Mouse (Mus musculus) kidney, embryonic 15.5 days (tissue): ENCODE measurements at regions not wholly inside any gene's neighbourhood (a gene's known extent, or its start where the extent isn't known, plus 50 kb on each side); places are given as distances from the start of the nearest gene placed in this dataset.
"Not testable (repeated sequence)": the region's sequence is repeated elsewhere in the genome, so short reads cannot be mapped to it uniquely, and the experiment has no call there.

ENCODE experiments used
- ATAC-seq: fragments of 200-750 bp; cut with Nextera tagmentation; replicated peaks from 2 replicates; pipeline ENCODE4 v1.8.0; 2017; ENCODE audit warnings: moderate TSS enrichment; ENCODE audit not compliant: low FRiP score
- H3K27ac ChIP-seq: fragments of 300-500 bp; sonication (generic); 2 replicates; pipeline ENCODE4 v1.5.1; 2015; ENCODE audit warnings: mild to moderate bottlenecking, inconsistent platforms
- H3K27me3 ChIP-seq: fragments of 300-500 bp; sonication (generic); 2 replicates; pipeline ENCODE4 v1.6.1; 2015; ENCODE audit warnings: inconsistent platforms
- H3K36me3 ChIP-seq: fragments of 300-500 bp; sonication (generic); 2 replicates; pipeline ENCODE4 v1.6.1; 2015; ENCODE audit warnings: inconsistent platforms
- H3K4me1 ChIP-seq: fragments of 300-500 bp; sonication (generic); 2 replicates; pipeline ENCODE4 v1.6.1; 2015; ENCODE audit warnings: inconsistent platforms
- H3K4me2 ChIP-seq: fragments of 300-500 bp; sonication (generic); 2 replicates; pipeline ENCODE4 v1.6.1; 2015; ENCODE audit warnings: moderate library complexity, mild to moderate bottlenecking, inconsistent platforms
- H3K4me3 ChIP-seq: fragments of 300-500 bp; sonication (generic); replicated peaks from 2 replicates; pipeline ENCODE4 v1.5.1; 2015; ENCODE audit warnings: mild to moderate bottlenecking, inconsistent platforms
- H3K9ac ChIP-seq: fragments of 300-500 bp; sonication (generic); 2 replicates; pipeline ENCODE4 v1.6.1; 2015; ENCODE audit warnings: mild to moderate bottlenecking, inconsistent platforms
- H3K9me3 ChIP-seq: fragments of 300-500 bp; sonication (generic); replicated peaks from 2 replicates; pipeline ENCODE4 v1.6.1; 2016; ENCODE audit warnings: inconsistent platforms
- WGBS: fragments of 180-500 bp; shearing (Covaris S2); methylation state at CpG from one replicate; pipeline ENCODE4 v1.1.7; 2015; ENCODE audit warnings: mixed read lengths; 5-methylcytosine and 5-hydroxymethylcytosine counted together

DNA sequence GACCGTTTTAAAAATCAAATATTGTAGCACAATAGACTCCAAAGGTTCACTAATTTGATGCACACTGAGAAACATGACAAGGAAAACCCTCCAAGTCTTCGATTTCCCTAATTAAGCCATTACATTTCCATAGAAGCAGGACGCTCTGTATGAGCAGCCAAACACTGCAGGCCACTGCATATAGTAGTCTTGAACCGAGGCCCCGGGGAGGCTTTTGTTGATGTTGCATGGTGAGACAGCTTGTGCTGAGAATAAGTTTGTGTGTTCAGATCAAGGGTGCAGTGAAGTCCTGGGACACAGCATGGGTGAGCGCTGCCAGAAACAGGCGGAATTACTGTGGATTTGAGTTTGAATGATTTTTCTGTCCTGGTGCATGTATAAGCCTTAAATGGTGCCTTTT lies 154.9 kb upstream of the Rtl1 start:
- Histone ChIP-seq H3K27ac (no peak overlapping the region), H3K9me3 (no peaks in the 10 kb centered on the region), H3K9ac (no peak overlapping the region), H3K4me3 (no peak overlapping the region), H3K36me3 (no peaks in the 10 kb centered on the region), H3K4me2 (no peak overlapping the region), H3K27me3 (0 out of 2 replicates have a peak, but pooled peaks cover 12% of the 10 kb centered on the region), H3K4me1 (peaks cover 5% of the 10 kb centered on the region)
- 86% methylated on average over 7 of the region's 7 CpGs for WGBS
- ATAC-seq, result no peak

DNA sequence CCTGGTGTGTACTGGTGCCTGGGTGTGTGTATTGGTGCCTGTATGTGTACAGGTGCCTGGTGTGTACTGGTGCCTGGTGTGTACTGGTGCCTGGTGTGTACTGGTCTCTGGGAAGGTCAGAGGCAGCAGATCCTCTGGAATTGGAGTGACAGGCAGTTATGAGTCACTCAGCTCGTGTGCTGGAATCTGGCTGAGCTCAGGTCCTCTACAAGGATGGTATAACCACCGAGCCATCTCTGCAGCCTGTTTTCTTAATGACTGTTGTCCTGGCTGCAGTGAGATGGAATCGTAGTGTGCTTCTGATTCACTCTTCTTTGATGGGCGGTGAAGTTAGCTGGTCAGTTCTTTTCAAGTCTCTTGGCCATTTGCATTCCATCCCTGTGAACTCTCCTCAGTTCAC lies 164.2 kb upstream of the Rtl1 start:
- no peaks in the 10 kb centered on the region for H3K27me3 ChIP-seq
- H3K4me2 ChIP-seq, result no peak overlapping the region
- no peaks in the 10 kb centered on the region for H3K36me3 ChIP-seq
- H3K9ac ChIP-seq, result no peak overlapping the region
- no peak overlapping the region for H3K4me3 ChIP-seq
- H3K4me1 ChIP-seq, result no peaks in the 10 kb centered on the region
- WGBS, result 67% methylated on average over 4 of the region's 4 CpGs
- no peak overlapping the region for H3K27ac ChIP-seq
- no peak for ATAC-seq
- no peaks in the 10 kb centered on the region for H3K9me3 ChIP-seq

DNA sequence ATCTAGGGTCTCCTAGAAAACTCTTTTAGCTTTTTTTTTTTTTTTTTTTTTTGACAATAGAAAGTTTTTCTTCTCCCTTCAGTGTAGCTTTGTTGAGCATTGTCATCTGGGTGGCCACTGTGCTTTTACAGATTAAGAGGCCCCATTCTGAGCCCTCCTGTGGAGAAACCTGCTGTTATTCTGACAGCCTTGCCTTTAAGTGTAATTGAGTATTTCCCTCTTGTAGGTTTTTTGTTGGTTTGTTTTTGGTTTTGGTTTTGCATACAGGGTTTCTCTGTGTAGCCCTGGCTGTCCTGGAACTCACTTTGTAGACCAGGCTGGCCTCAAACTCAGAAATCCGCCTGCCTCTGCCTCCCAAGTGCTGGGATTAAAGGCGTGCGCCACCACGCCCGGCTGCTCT lies 166.5 kb upstream of the Rtl1 start:
- not testable (repeated sequence) for H3K27me3 ChIP-seq, H3K4me3 ChIP-seq, ATAC-seq, H3K27ac ChIP-seq, H3K4me2 ChIP-seq, H3K9me3 ChIP-seq, H3K4me1 ChIP-seq, H3K9ac ChIP-seq, H3K36me3 ChIP-seq
- WGBS, result 89% methylated on average over 5 of the region's 5 CpGs

DNA sequence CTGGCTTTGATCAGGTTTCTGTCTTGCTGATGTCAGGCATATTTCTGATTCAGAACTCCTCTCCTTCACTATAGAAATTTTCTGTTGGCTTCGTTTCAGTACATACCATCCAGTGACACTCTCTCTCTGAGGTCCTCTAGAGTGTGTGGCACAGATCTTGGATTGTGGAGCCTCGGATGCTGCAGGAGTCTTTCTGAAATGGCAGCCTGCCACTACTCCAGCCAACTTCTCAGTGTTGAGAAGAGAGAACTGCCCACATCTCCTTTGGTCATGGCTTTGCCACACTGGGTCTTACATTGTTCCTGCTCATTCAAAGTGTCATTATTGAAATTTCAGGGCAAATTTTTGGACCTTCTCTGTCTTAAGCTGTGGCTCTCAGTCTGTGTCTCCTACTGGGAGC lies 172.4 kb upstream of the Rtl1 start:
- 81% methylated on average over 2 of the region's 2 CpGs for WGBS
- H3K4me1 ChIP-seq, result no peaks in the 10 kb centered on the region
- no peaks in the 10 kb centered on the region for H3K36me3 ChIP-seq
- no peak for ATAC-seq
- H3K9ac ChIP-seq, result no peak overlapping the region
- H3K9me3 ChIP-seq, result no peaks in the 10 kb centered on the region
- H3K4me2 ChIP-seq, result no peak overlapping the region
- H3K27me3 ChIP-seq, result no peaks in the 10 kb centered on the region
- H3K4me3 ChIP-seq, result no peak overlapping the region
- no peak overlapping the region for H3K27ac ChIP-seq

DNA sequence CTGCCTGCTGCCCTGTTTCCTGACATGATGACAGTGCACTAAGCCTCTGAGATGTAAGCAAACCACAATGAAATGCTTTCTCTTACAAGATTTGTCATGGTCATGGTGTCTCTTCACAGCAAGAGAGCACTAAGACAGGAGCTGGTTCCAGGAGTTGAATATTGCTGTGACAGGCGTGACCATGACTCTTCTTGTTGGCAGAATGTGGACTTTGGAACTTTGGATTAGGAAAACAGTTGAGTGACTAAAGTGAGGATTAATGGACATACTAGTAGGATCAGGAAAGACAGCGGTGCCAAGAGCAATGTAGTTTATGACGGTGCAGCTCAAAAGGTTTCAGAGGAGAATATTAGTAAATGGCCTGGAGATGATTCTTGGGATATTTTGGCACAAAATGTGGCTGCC lies 173.8 kb upstream of the Rtl1 start:
- H3K4me1 ChIP-seq, result no peaks in the 10 kb centered on the region
- H3K9ac ChIP-seq, result no peak overlapping the region
- H3K27me3 ChIP-seq, result no peaks in the 10 kb centered on the region
- ATAC-seq, result no peak
- no peaks in the 10 kb centered on the region for H3K9me3 ChIP-seq
- H3K4me2 ChIP-seq, result no peak overlapping the region
- no peak overlapping the region for H3K27ac ChIP-seq
- H3K36me3 ChIP-seq, result no peaks in the 10 kb centered on the region
- 88% methylated on average over 3 of the region's 3 CpGs for WGBS
- H3K4me3 ChIP-seq, result no peak overlapping the region

DNA sequence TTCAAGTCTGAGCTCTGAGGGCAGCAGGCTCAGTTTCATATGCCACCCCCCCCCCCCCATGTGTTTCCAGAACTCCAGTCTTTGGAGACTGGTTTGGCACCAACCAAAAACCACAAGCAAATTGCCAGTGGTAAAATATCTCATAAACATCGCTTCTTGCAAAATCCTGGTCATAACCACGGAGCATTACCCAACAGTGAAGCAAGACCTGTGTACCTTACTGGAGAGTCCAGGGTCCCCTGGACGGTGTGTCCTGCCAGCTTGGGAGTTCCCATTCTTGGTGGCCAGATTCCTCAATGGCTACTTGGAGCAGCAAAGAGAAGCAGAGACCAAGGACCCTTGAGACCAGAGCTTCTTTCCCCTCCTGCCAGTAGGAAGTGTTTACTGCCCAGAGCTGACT lies 198.7 kb upstream of the Rtl1 start:
- no peak overlapping the region for H3K9ac ChIP-seq
- 85% methylated on average over 3 of the region's 3 CpGs for WGBS
- H3K27ac ChIP-seq, result no peak overlapping the region
- no peak overlapping the region for H3K4me2 ChIP-seq
- no peaks in the 10 kb centered on the region for H3K36me3 ChIP-seq
- H3K27me3 ChIP-seq, result no peaks in the 10 kb centered on the region
- no peak for ATAC-seq
- H3K4me3 ChIP-seq, result no peak overlapping the region
- H3K9me3 ChIP-seq, result no peaks in the 10 kb centered on the region
- no peaks in the 10 kb centered on the region for H3K4me1 ChIP-seq

DNA sequence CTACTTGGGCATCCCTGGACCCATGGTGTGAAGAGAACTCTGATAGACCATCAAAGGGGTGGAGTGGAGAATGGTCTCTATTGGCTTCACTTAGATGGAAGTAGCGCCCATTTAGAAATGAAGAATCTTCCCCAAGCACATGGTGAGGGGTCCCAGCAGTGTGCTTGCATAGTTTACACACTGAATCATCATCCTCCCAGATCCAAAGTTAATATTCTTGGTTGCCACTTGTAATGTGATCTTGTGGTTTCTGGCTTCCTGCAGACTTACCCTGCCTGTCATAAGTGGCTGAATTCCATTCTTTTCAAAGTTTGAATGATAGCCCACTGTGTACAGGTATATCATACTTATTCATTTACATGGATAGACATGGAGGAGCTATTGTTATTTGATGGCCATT lies 199.3 kb upstream of the Rtl1 start:
- 85% methylated on average over 1 of the region's 1 CpGs for WGBS
- Histone ChIP-seq H3K27ac (no peak overlapping the region), H3K36me3 (no peaks in the 10 kb centered on the region), H3K9ac (no peak overlapping the region), H3K9me3 (no peaks in the 10 kb centered on the region), H3K4me1 (no peaks in the 10 kb centered on the region), H3K27me3 (no peaks in the 10 kb centered on the region), H3K4me3 (no peak overlapping the region), H3K4me2 (no peak overlapping the region)
- no peak for ATAC-seq

DNA sequence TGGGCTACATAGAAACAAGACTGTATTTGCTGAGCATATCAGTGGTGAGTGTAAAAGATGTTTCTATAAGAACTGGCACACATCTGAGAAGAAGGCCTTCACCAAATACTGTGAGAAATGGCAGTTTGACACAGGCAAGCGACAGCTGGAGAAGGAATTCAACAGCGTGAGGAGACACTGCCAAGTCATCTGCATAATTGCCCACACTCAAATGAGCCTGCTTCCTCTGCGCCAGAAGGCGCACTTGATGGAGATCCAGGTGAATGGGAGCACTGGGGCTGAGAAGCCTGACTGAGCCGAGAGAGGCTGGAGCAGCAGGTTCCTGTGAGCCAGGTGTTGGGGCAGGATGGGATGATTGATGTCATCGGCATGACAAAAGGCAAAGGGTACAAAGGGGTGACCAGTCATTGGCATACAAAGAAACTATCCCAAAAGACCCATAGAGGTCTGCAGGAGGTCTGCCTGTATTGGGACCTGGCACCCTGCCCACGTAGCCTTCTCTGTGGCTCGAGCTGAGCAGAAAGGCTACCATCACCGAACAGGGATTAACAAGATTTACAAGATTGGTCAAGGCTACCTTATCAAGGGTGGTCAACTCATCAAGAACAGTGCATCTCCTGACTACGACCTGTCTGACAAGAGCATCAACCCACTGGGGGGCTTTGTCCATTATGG lies 227.2 kb upstream of the Rtl1 start:
- 86% methylated on average over 10 of the region's 10 CpGs for WGBS
- no peak overlapping the region for H3K4me2 ChIP-seq
- H3K4me3 ChIP-seq, result no peak overlapping the region
- no peak overlapping the region for H3K9ac ChIP-seq
- no peak for ATAC-seq
- no peaks in the 10 kb centered on the region for H3K27me3 ChIP-seq
- no peak overlapping the region for H3K27ac ChIP-seq
- H3K4me1 ChIP-seq, result 0 out of 2 replicates have a peak, but pooled peaks cover 4% of the 10 kb centered on the region
- H3K36me3 ChIP-seq, result no peaks in the 10 kb centered on the region
- no peaks in the 10 kb centered on the region for H3K9me3 ChIP-seq

DNA sequence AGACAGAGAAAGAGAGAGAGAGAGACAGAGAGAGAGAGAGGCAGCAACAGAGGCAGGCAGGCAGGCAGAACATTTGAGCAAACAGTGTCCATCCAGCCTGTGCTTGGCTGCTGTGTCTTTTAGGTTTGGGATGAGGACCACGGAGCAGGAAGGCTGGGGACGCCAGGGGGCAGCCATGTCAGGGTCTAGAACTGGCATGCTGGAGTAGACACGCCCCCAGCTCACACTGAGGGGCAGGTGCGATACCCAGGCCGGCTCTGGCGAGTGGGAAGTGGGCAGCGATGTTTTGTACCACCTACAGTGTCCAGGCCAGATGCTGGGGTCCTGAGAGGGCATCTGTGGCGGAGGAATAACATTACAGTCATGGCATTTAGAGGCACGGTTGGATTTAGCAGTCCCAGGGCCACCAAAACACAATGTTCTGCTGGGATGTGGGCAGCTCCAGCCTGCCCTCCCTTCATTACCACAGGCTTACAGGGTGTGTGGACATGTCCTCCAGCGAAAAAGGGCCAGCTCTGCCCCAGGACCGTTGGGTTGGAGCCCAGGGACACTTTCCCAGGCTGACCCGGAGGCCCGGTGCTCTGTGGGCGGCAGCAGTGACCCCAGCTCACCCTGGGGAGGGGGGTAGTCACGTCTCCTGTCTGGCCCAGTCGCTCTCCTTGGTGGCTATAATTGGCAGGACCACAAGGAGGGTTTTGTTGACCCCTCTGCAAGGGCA lies 230.3 kb upstream of the Rtl1 start:
- Histone ChIP-seq H3K4me3 (no peak overlapping the region), H3K27me3 (no peaks in the 10 kb centered on the region), H3K9me3 (no peaks in the 10 kb centered on the region), H3K4me1 (0 out of 2 replicates have a peak, but pooled peaks cover 4% of the 10 kb centered on the region), H3K4me2 (no peak overlapping the region), H3K27ac (no peak overlapping the region), H3K36me3 (no peaks in the 10 kb centered on the region), H3K9ac (no peak overlapping the region)
- 0 out of 2 replicates have a peak, but pooled peaks have one; percentile 66 for ATAC-seq
- WGBS, result 33% methylated on average over 16 of the region's 16 CpGs

DNA sequence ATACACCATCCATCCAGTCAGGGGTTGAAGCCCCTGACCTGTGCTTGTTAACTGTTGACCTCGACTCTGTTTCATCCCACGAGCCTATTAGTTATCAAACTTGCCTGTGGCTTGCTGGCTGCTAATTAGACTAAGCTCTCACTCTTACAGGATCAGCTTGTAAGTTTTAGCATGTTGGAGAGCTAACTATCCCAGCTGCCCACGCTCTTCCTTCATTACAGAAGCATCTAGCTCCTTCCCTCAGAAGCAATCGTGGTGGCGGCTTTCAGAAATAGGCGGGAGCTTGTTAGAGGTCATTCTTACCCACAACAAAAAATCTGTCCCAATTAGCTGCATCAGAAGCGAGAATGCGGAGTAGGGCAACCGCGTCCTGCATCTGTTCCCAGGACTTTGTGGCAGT lies 232.8 kb upstream of the Rtl1 start:
- 0 out of 2 replicates have a peak, but pooled peaks cover 4% of the 10 kb centered on the region for H3K4me1 ChIP-seq
- no peaks in the 10 kb centered on the region for H3K27me3 ChIP-seq
- no peak overlapping the region for H3K9ac ChIP-seq
- H3K36me3 ChIP-seq, result no peaks in the 10 kb centered on the region
- H3K27ac ChIP-seq, result no peak overlapping the region
- ATAC-seq, result no peak
- no peak overlapping the region for H3K4me2 ChIP-seq
- 73% methylated on average over 10 of the region's 10 CpGs for WGBS
- no peak overlapping the region for H3K4me3 ChIP-seq
- no peaks in the 10 kb centered on the region for H3K9me3 ChIP-seq

DNA sequence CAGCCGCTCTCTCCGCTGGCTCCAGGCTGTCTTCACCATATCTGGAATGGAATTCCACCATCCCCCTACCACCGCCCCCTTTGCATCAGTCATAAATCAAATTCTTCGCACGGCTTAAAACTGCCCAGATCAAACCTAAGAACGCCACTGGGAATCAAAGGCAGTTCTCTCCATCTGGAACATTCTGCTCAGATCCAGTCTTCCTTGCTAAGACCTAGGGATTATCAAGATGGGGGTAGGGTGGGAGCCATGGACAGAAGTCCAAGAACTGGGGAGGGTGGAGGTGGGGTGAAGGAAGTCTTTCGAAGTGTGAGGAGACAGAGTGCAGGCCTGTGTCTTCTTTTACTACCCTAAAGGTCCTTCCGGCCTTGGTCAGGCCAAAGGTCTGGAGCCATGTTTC lies 236.4 kb upstream of the Rtl1 start:
- ATAC-seq, result 0 out of 2 replicates have a peak, but pooled peaks have one; percentile 25
- H3K9me3 ChIP-seq, result no peaks in the 10 kb centered on the region
- no peak overlapping the region for H3K4me3 ChIP-seq
- no peak overlapping the region for H3K4me2 ChIP-seq
- WGBS, result 48% methylated on average over 8 of the region's 8 CpGs
- no peaks in the 10 kb centered on the region for H3K27me3 ChIP-seq
- no peaks in the 10 kb centered on the region for H3K36me3 ChIP-seq
- H3K4me1 ChIP-seq, result peaks cover 12% of the 10 kb centered on the region
- H3K9ac ChIP-seq, result no peak overlapping the region
- no peak overlapping the region for H3K27ac ChIP-seq

DNA sequence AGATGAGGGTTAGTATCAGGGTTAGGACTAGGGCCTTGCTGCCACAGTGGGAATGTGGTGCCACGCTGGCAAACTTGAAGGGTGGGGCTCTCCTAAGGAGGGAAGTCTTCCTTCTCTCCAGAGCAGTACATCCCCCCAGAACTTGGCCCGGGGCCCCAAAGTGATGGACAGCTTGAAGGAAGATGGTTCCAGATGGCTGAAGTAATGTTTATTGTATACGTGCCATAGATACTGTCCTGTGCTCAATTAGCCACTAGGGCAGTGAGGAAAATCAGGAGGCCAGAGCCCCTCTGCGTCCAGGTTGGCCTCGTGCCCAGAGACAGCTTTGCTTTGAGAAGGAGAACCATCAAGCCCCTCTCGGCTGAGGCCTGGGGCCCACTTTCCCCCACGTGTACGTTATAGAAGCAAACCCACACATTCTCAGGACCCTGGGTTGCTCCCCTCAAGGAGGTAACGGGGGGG lies 239.0 kb upstream of the Rtl1 start:
- peak overlapping the region; percentile 7; the same call in 1 of the 2 replicates for H3K27ac ChIP-seq
- H3K9me3 ChIP-seq, result no peaks in the 10 kb centered on the region
- H3K36me3 ChIP-seq, result no peaks in the 10 kb centered on the region
- no peak overlapping the region for H3K4me2 ChIP-seq
- H3K4me3 ChIP-seq, result no peak overlapping the region
- no peak overlapping the region for H3K9ac ChIP-seq
- no peaks in the 10 kb centered on the region for H3K27me3 ChIP-seq
- peaks cover 12% of the 10 kb centered on the region for H3K4me1 ChIP-seq
- 36% methylated on average over 9 of the region's 9 CpGs for WGBS
- ATAC-seq, result peak; percentile 56; the same call in 1 of the 2 replicates
